Mouse (Mus musculus) left cerebral cortex, postnatal 4 days (tissue): ENCODE results near the gene Vps35l. TPM values are rescaled to one million over a fixed set of nuclear protein-coding genes. Genes with fewer than 3 reads are reported as not detected.

Experiments
- DNase-seq: peaks from one replicate; pipeline ENCODE4 v3.0.0-alpha.2; 2022
- intact Hi-C: fragments of 180-260 bp; cut with DNase I; formaldehyde crosslinking; loops from one replicate; pipeline ENCODE4 v1.15.1; 2025
- total RNA-seq, 2 experiments: library from RNA; stranded (reverse); gene quantifications; 2 replicates each; pipeline ENCODE4 v1.2.3; 2021

The Vps35l gene
- total RNA-seq, 2 experiments from 2014 or later, result 84.4 to 85.7 TPM

GRCm38 (mm10) chr7:118773027-118773426 lies 33.0 kb downstream of the Vps35l start:
- intact Hi-C loops, result no loop called here
- DNase-seq, result no peak

- intact Hi-C loops, result no loop called here
- no peak for DNase-seq
Observed at GRCm38 (mm10) chr7:118775991-118776390, 36.0 kb downstream of the Vps35l start.

- intact Hi-C loops, result no loop called here
- DNase-seq, result no peak
Observed at GRCm38 (mm10) chr7:118776491-118776890, 36.5 kb downstream of the Vps35l start.

- intact Hi-C loops, result no loop called here
- no peak for DNase-seq
Observed at GRCm38 (mm10) chr7:118777598-118778394, 37.8 kb downstream of the Vps35l start.

- DNase-seq, result peak; percentile 36
- intact Hi-C loops, result no loop called here
Observed at GRCm38 (mm10) chr7:118778561-118778960, 38.5 kb downstream of the Vps35l start.

GRCm38 (mm10) chr7:118783305-118784001 lies 43.4 kb downstream of the Vps35l start:
- intact Hi-C loops, result no loop called here
- no peak for DNase-seq

GRCm38 (mm10) chr7:118786091-118786490 lies 46.1 kb downstream of the Vps35l start:
- no peak for DNase-seq

GRCm38 (mm10) chr7:118787326-118787725 lies 47.3 kb downstream of the Vps35l start:
- intact Hi-C loops, result no loop called here
- no peak for DNase-seq

More at GRCm38 (mm10) chr7:118786091-118786490, 46.1 kb downstream of the Vps35l start:
- intact Hi-C loops, result no loop called here

- no peak for DNase-seq
- intact Hi-C loops, result no loop called here
Observed at GRCm38 (mm10) chr7:118788481-118788880, 48.5 kb downstream of the Vps35l start.

GRCm38 (mm10) chr7:118790292-118790691 lies 50.3 kb downstream of the Vps35l start:
- no peak for DNase-seq
- intact Hi-C loops, result no loop called here

GRCm38 (mm10) chr7:118793899-118794298 lies 53.9 kb downstream of the Vps35l start:
- DNase-seq, result no peak
- intact Hi-C loops, result no loop called here

GRCm38 (mm10) chr7:118795779-118796178 lies 55.8 kb downstream of the Vps35l start:
- intact Hi-C loops, result no loop called here
- DNase-seq, result no peak

GRCm38 (mm10) chr7:118796838-118797237 lies 56.8 kb downstream of the Vps35l start:
- intact Hi-C loops, result no loop called here
- no peak for DNase-seq

GRCm38 (mm10) chr7:118797600-118797999 lies 57.6 kb downstream of the Vps35l start:
- DNase-seq, result no peak
- intact Hi-C loops, result no loop called here

GRCm38 (mm10) chr7:118798105-118798570 lies 58.1 kb downstream of the Vps35l start:
- DNase-seq, result no peak
- intact Hi-C loops, result no loop called here

- no peak for DNase-seq
- intact Hi-C loops, result no loop called here
Observed at GRCm38 (mm10) chr7:118800112-118800734, 60.2 kb downstream of the Vps35l start.

- intact Hi-C loops, result no loop called here
- no peak for DNase-seq
Observed at GRCm38 (mm10) chr7:118801791-118802190, 61.8 kb downstream of the Vps35l start.

GRCm38 (mm10) chr7:118803425-118803824 lies 63.4 kb downstream of the Vps35l start:
- DNase-seq, result no peak
- intact Hi-C loops, result no loop called here

GRCm38 (mm10) chr7:118806631-118807411 lies 66.8 kb downstream of the Vps35l start:
- DNase-seq, result no peak
- intact Hi-C loops, result no loop called here

GRCm38 (mm10) chr7:118807899-118808298 lies 67.9 kb downstream of the Vps35l start:
- DNase-seq, result no peak
- intact Hi-C loops, result no loop called here
